Mouse (Mus musculus) cerebellum, postnatal 14 days (tissue): ENCODE results near the gene Gm28372.

Experiments used
- DNase-seq, 2 experiments: peaks; one replicate each; pipeline ENCODE4 v3.0.0; 2021; ENCODE audit warnings: mixed read lengths in 2 of 2

The Gm28372 gene

DNA sequence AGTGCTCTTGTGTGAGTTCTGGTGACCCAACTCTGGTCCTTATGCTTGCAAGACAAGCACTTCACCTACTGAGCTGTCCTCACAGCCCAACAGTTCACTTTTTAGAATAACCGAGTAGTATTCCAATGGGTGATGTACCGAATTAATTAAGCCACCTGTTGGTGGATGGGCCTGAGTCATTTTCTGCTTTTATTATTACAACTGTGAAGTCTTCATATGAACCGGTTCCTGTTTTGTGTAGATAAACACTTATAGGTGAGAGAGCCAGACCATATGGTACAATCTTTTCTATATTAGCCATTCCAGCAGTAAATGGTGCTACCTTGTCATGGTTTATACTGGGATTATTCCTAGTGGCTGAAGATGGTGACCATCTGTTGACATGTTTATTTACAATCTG is 7.7 kb downstream of the Gm28372 start:
- DNase-seq, result no peak

- no peak for DNase-seq
Observed at GRCm38 (mm10) chr2:130414094-130414856, 9.2 kb downstream of the Gm28372 start.

- DNase-seq, result no peak
Observed at GRCm38 (mm10) chr2:130421781-130422620, 17.0 kb downstream of the Gm28372 start.

DNA sequence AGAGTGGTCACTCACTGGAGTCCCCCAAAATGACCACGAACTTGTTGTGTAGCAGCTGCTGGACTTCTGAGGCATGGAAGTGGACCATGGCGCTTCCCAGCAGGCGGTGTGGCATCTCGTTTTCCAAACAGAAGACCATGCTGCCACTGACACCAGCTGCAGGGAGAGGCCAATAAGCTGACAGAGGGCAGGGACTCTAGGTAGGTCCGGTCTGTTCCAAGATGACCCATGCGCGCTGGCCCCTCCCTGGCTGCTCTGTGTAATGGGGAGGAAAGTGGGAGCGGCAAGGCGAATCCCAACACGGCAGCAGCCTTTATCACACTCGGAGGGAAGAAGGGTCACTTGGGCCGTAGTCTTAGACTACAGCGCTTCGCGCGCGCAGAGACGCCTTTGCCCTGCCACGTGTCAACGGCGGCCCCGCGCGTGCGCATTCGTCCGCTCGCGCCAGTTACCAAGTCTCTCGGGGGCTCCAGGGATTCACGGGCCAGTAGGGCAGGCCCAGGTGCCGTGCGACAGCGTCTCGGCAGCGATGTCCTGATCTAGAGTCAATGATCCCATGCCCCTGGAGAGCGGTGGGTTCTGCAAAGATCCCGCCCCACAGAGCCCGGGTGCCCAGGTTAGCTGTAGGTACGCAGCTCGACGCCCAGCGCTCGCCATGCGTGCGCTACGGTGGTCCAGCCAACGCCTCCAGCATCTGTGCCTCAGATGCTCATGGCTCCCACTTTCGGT is 18.5 kb downstream of the Gm28372 start:
- peak; percentile 91 to 92 for DNase-seq

GRCm38 (mm10) chr2:130424126-130424853 is 19.3 kb downstream of the Gm28372 start, which contains the start of the genes Vps16 and Pced1a:
Gene Vps16 (plus strand): TSS chr2:130424339.
Gene Pced1a (minus strand): TSS chr2:130424701.
- peak; percentile 95 for DNase-seq

DNA sequence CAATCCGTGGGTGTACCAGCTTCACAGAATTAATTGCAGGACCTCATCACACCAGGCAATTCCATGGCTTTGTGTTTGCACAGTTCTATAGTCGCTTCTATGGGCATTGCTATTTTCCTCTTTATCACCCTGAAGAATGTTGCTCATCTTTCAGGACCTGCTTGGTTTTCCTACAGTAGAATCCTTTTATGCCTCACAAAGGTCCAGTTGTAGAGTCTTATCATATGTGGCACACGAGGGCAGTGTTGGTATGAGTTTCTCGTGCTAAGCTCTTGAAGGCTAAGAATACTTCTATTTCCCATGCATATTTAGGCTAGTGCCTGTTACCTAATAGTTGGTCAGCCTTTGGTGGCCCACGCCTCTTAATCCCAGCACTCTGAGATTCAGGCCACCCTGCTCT is 20.1 kb downstream of the Gm28372 start:
- DNase-seq, result peak in 1 of 2 experiments; percentile 37

DNA sequence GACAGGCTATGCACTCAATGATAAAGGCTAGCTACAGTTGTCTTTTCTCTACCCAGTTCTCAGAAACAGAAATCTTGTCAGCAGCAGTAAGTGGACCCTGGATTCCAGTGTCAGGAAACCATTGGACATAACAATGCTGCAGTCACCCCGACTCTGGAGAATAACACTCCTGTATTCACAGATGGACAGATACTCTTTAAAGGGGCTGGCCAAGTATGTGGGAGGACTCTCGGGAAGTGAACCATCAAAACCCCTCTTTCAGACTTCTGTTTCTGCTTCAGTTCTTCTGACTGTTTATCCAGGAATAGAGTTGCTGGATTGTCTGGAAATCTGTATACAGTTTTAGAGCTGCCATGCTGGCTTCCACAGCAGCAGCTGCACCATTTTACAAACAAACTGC is 24.8 kb downstream of the Gm28372 start:
- DNase-seq, result no peak

DNA sequence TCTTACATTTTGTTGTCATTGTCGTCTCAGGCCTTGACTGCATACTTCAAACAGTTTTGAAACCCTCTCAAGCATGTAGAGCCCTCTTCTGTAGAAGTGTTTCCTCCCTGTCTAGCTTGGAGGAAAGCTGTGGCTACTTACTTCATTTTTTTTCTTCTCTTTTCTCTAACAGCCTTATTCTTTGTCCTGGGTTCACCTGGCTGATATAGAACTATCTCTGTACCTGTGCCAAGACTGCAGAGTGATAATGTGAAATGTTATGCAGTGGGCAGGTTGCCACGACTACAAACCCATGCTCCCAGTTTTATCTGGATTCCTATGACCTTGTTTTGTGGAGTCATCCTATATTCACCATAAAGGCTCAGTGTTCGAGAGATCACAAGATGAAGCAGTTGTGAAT is 25.4 kb downstream of the Gm28372 start:
- no peak for DNase-seq

- DNase-seq, result no peak
Observed at GRCm38 (mm10) chr2:130432157-130432556, 27.1 kb downstream of the Gm28372 start.

DNA sequence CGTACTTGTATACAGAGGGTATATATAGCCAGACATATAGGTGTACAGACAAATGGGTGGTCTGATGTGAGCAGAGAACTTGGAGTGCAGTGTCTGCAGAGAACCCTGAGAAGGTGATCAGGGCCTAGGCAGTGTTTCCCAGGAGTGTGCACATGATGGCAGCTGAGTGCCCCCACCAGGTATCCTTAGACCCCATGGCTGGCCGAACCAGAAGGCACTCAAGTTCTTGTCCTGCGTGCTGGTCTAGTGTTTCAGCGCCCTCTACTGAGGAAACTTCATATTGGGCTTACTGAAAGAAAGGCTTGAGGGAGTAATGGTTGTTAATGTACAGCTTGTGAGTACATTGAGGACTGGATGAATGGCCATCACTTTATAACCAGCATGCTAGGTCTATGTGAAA is 28.1 kb downstream of the Gm28372 start:
- DNase-seq, result peak; percentile 74 to 76

DNA sequence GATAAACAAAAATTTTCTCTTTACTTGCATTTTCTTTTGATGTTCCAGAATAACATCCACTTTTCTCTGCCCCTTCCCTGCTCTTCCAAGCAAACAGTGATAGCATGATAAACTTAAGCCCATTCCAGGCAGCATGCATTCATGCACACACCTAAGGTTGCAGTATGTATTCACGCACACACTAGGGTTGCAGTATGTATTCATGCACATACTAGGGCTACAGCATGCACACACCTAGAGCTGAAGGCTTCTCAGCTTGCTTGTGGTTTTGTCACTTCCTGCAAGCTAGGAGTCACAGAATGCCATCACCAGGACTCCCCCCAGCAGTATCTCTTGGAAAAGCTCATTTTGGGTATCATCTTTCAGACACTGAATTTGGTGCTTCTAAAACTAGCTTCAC is 31.7 kb downstream of the Gm28372 start:
- DNase-seq, result no peak

DNA sequence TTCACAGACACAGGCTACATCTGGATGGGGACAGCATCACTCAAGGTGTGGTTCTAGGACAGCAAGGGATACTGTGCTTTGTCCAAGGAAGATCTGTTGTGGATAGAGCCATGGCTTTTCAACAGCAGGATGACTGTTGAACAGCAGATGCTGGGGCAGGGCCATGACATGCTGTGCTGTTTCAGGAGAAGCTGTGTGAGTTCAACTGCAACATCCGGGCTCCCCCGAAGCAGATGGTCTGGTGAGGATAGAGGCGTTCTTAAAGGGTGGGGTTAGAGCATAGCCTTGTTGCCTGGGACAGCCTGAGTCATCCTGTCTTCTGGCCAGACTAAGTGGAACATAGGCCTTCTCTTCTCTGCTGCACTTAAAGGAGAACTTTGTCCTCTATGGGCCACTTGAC is 33.8 kb downstream of the Gm28372 start:
- no peak for DNase-seq

GRCm38 (mm10) chr2:130439840-130440480 is 34.9 kb downstream of the Gm28372 start:
- peak; percentile 43 to 50 for DNase-seq

DNA sequence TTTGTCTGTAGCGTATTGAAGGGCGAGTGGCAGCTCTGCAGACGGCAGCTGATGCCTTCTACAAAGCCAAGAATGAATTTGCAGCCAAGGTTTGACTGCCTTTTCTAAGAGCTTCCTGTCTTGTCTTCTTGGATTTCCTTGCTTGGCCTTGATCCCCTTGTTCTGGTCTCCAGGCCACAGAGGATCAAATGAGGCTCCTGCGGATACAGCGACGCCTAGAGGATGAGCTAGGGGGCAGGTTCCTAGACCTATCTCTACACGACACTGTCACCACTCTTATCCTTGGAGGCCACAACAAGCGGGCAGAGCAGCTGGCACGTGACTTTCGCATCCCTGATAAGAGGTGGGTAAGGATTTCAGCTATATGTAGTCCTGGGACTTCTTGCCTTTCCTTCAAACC is 37.1 kb downstream of the Gm28372 start:
- DNase-seq, result no peak

DNA sequence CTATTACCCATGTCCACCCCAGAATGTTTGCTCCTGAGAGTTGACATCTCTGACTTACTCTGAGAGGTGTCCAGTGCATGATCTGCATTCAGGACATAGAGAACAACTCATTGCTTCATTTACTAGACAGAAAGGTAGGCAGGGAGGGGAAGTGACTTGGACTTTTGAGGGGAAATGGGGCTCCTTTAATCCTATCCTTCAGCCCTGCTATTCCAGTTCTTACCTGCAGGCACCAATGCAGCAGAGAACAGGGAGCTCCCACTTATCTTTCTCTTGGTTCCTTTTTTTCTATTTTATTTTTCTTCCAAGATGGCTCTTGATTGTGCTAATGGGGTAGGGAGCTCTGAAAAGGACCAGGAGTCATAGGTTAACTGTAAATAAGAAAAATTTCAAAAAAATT is 43.4 kb downstream of the Gm28372 start:
- DNase-seq, result no peak

- no peak for DNase-seq
Observed at GRCm38 (mm10) chr2:130449021-130449793, 44.2 kb downstream of the Gm28372 start.

DNA sequence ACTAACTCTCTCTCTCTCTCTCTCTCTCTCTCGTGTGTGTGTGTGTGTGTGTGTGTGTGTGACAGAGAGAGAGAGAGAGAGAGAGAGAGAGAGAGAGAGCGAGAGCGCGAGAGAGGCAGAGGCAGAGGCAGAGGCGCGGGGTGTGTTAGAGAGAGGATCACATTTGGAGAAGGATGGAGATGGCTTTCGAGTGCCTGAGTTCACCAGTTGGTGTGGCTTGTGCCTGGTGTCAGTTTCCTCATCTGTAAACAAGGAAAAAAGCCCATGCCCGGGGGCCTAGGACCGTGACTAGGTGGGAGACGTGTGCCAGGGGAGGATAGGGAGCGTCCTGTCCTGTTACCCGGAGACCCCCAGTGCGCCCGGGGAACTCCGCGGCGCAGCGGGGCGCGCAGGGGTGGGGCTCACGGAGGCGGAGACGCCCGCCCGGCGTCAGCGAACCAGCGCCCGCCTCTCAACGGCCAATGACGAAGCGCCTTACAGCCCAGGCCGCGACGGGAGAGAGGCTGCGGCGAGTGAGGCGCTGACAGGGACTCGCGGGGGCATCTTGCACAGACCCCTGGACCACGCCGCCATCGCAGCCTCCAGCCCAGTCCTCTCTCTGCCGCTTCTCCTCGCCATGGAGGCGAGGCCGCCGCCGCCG is 44.9 kb downstream of the Gm28372 start, which contains the start of gene Ptpra:
Gene Ptpra (plus strand): TSS at position 485 of the 640 bp plus-strand sequence.
- peak; percentile 94 to 95 for DNase-seq

DNA sequence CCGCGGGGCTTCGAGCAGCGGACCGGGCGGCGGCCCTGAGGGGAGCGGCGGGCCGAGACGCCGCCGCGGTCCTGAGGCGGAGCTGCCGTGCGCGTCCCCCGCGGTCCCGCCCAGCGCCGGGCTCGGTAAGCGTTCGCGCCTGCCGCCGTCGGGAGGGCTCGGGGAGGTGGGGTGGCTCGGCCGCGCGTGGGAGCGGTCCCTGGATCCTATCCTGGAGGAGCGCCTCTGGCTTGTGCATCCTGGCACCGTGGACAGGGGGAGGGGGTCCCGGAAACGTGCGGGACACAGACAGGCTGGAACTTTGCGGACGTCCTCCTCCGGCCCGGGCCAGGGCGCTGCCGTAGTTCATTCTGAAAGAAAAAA is 45.4 kb downstream of the Gm28372 start:
- DNase-seq, result peak in 1 of 2 experiments; percentile 73

DNA sequence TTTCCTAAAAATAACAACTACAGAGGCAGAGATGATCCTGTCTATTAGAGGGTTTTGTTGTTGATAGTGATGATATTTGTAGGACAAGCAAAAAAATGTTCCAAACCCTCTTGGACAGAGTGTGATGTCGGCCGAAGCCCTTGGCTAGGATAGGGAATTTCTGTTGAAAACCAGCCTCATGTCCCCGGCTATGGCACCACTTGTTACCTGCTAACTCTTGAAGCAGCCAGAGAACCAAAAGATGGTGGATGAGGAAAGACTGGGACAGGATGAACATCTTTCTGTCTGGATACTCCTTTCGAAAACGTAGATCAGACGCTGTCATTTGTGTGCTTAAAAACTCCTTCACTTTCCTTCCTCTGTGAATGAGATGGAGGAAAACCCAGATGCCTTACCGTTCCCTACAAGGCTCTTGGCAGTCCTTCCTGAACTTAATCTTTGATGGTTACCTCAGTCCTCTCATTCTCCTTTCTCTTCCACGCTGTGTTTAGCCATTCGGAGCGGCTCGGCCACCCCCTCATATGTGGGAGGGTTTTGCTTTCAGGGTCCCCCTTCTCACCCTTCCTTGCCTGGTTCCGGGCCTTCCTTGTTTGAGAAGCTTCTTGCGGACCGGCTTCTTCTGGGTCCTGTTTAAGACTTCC is 46.2 kb downstream of the Gm28372 start:
- DNase-seq, result no peak

GRCm38 (mm10) chr2:130451727-130452090 is 46.7 kb downstream of the Gm28372 start:
- DNase-seq, result peak; percentile 20 to 25
